Mouse (Mus musculus): ENCODE data around the gene Nsun6.

Nsun6 gene

GRCm38 (mm10) chr2:15054945-15055637, at the start of gene Nsun6:
TSS of gene Nsun6 (minus strand) at chr2:15055069.
- DNase-seq (ENCODE audit: low spot score), result peak; percentile 98

GRCm38 (mm10) chr2:15104386-15104785, 49.5 kb upstream of the Nsun6 start:
- no peak for DNase-seq (ENCODE audit: low spot score)

- DNase-seq (ENCODE audit: low spot score), result no peak
Measured at GRCm38 (mm10) chr2:15096514-15097090, 41.7 kb upstream of the Nsun6 start.

- no peak for DNase-seq (ENCODE audit: low spot score)
Measured at GRCm38 (mm10) chr2:15087308-15087707, 32.4 kb upstream of the Nsun6 start.

GRCm38 (mm10) chr2:15083702-15084101, 28.8 kb upstream of the Nsun6 start:
- no peak for DNase-seq (ENCODE audit: low spot score)

DNA sequence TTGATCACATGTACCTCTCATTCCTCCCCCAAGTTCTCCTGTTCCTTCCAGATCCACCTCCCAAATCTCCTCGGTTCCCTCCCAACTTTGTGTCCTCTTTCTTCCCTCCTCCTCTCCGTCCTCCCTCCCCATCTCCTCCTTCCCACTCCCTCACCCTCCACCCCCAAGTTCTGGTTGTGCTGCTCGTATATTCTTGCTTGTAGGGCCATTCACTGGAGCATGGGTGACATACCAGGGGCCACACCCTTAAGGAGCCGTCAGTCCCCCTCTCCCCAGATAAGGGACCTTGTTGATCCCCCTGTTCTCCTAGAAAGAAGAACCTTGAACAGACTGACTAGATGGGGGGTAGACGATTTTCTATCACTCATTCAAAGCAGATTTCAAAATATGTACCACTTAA, 12.2 kb upstream of the Nsun6 start:
- no peak for DNase-seq (ENCODE audit: low spot score)

DNA sequence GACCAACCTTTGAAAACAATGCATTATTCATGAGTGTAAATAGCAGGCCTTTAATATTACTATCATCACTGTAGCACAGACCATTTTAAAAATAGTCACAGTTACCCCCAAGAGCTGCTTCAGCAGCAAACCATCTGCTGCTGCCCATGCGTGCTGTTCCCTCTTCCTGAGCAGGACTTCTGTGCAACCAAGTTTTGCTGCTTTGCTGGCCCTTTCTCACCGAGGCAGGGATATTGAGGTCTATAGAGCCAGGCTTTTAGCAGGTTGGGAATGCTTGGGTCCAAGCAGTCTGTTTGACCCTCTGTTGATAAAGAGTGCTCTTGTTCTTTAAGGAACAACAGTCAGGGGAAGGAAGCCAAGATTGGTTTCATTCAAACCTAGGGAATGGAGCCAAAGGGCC, 10.6 kb upstream of the Nsun6 start:
- DNase-seq (ENCODE audit: low spot score), result no peak

GRCm38 (mm10) chr2:15064380-15065269, 9.8 kb upstream of the Nsun6 start:
- no peak for DNase-seq (ENCODE audit: low spot score)

- no peak for DNase-seq (ENCODE audit: low spot score)
Measured at GRCm38 (mm10) chr2:15063815-15064214, 8.9 kb upstream of the Nsun6 start.

DNA sequence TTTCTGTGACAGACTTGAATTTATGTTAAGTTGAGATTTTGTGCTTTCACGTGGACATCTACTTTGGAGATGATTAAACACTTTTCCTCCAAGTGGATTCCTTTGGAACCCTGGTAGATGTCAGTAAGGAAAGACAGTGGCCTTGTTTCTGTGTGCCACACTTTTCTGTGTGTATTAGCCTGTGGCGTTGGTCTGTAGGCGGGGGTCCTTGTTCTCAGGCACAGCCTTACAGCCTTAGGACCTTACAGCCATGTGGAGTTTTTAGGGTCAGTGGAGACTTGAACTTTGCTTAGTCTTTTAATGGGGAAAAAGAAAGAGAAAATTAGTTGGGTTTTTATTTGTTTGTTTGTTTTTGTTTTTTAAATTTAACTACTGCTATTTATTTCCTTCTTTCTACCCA, 6.0 kb upstream of the Nsun6 start:
- DNase-seq (ENCODE audit: low spot score), result no peak

DNA sequence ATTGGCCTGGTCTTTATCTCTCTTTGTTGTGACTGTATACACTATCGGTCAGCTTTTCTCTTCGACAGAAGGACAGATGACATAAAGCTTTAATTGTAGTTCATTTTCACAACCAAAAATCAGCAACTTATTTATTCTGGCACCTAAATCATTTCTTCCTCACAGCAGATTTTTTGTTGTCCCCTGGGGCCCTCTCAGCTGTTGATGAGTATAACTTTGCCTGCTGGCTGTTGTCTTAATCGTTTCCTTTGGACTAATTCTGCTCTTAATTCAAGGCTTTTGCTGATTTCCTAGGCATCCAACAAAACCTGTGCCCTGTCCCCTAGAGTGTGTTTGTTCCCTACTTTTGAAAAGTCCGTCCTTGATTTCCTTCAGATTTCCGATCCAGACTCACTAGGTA, 3.4 kb upstream of the Nsun6 start:
- no peak for DNase-seq (ENCODE audit: low spot score)

- no peak for DNase-seq (ENCODE audit: low spot score)
Measured at GRCm38 (mm10) chr2:15055741-15056151, 877 bp upstream of the Nsun6 start.

DNA sequence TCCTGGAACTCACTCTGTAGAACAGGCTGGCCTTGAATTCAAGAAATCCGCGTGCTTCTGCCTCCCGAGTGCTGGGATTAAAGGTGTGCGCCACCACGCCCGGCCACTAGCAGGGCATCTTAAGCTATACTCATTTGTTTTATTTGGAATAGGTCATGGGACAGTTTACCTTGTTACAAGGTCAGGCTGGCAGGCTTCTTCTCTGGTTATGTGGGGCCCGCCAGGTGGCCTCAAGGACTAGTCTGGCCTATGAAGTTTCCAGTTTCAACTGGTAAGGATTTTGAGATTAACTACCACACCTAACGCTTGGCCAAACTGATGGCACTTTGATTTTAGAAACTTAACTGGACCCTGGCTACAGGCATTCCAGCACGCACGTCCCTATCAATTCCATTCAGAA, 373 bp downstream of the Nsun6 start:
- no peak for DNase-seq (ENCODE audit: low spot score)

GRCm38 (mm10) chr2:15049117-15049873, 5.6 kb downstream of the Nsun6 start, which contains the start of gene Arl5b:
TSS of gene Arl5b (plus strand) at chr2:15049395.
- peak; percentile 85 for DNase-seq (ENCODE audit: low spot score)

DNA sequence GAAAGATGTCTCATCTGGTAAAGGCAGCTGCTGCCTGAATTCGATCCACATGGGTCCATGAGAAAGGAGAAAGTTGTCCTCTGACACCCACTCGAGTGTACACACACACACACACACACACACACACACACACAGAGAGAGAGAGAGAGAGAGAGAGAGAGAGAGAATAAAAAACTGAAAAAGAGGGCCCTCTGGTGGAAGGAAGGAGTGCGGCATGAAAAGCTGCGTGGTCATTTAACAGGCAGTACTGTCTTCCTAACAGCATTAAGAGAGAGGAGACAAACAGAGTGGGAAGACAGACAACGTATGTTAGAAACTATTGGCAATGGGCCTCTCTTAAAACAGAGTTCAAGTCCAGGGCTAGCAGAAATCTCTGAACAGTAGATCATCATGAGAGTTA, 14.5 kb downstream of the Nsun6 start:
- no peak for DNase-seq (ENCODE audit: low spot score)

DNA sequence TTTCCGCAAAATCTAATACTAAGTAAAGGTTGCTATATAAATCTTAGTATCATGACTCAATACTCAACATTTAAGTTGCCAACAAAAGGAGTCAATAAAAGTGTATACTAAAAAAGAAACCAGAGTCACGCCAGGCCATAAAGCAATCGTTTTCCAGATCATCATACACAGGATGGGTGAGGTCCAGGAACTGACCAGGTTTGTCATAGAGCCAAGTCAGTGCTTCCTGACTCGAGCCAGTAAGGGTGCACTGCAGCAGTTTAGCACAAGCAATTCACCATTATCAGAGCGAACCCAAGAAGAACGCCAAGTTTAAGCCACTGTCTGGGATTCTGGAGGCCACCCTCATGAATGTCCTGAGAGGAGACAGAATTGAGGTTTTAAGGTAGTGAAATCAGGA, 16.2 kb downstream of the Nsun6 start:
- DNase-seq (ENCODE audit: low spot score), result no peak

DNA sequence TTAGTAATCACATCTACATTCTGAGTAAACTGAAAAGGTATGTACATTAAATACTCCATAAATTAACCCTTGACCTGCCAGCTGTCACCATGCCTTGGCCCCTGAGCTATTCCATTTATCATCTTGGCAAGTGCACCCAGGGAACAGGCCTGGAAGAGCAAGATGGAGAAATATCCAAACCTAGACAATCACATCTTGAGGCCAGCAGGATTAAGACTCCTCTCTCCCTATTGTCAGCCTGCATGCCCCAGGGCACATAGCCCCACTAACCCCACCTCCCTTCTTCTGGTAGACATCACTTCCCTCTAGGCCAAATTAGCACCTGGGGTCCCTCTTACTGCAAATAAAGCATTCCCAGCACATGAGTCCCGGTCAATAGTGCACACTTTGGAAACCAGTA, 27.1 kb downstream of the Nsun6 start:
- no peak for DNase-seq (ENCODE audit: low spot score)

GRCm38 (mm10) chr2:15026817-15027216, 28.1 kb downstream of the Nsun6 start:
- DNase-seq (ENCODE audit: low spot score), result no peak

DNA sequence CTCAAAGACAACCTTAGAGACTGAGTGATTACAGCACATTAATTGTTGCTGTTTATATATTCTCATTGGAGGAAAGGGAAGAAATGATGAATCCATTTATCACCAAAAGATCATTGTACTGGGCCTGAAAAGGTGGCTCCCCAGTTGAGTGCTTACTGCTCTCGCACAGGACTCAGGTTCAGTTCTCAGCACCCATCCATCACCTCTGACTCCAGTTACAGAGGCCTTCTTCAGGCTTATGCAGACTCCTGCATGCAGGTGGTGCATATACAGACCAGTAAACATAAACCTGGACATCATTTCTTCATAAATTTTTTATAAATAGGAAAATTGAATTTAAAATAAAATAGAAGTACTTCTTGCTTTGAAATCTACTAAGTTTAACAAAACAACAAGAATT, 46.8 kb downstream of the Nsun6 start:
- no peak for DNase-seq (ENCODE audit: low spot score)

- DNase-seq (ENCODE audit: low spot score), result no peak
Measured at GRCm38 (mm10) chr2:15007531-15007930, 47.3 kb downstream of the Nsun6 start.

DNA sequence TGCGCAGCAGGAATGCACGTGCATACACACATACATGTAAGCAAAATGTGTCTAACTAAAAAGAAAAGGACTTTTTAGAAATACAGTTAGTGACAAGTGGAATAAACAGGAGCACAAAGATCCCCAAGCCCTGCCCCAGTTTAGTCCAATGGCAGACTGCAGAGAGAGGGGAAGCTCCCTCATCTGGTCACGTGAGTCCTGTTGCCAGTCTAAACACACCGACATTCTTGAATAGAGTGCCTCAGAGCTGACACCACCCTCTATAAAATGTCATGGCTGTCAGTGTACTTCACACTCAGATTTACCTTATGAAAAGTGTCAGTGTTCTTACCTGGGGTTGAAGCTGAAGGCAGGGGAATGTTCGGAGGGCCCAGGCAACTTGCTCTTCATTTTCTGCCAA, 57.0 kb downstream of the Nsun6 start:
- DNase-seq (ENCODE audit: low spot score), result no peak

GRCm38 (mm10) chr2:14996036-14996435, 58.8 kb downstream of the Nsun6 start:
- DNase-seq (ENCODE audit: low spot score), result no peak

Data from ovary, postnatal 36 days (tissue).